Mouse (Mus musculus): Measurements from ENCODE around the gene Rasa2. TPM values are rescaled to one million over a fixed set of nuclear protein-coding genes. Genes with fewer than 3 reads are reported as not detected.

Gene Rasa2
- 33.5 TPM for polyA plus RNA-seq (2014; fragmentation: Illumina TruSeq; extraction: RNeasy Lipid Tissue Mini Kit (QIAGEN cat#74804); ENCODE audit: low read depth, low replicate concordance)

GRCm38 (mm10) chr9:96631389-96632072 is at the start of gene Rasa2:
TSS of gene Rasa2 (minus strand) at chr9:96631617.

GRCm38 (mm10) chr9:96524972-96525506 is 106.4 kb downstream of the Rasa2 start, which contains the start of gene Gm28729:
TSS of gene Gm28729 (minus strand) at chr9:96525264.

Other genes with a start within 250 kb of the Rasa2 start
- gene Rnf7, start 152.9 kb downstream of the Rasa2 start, polyA plus RNA-seq (2014; fragmentation: Illumina TruSeq; extraction: RNeasy Lipid Tissue Mini Kit (QIAGEN cat#74804); ENCODE audit: low read depth, low replicate concordance) = 195 TPM
- gene Gm28729, start 106.4 kb downstream of the Rasa2 start, polyA plus RNA-seq (2014; fragmentation: Illumina TruSeq; extraction: RNeasy Lipid Tissue Mini Kit (QIAGEN cat#74804); ENCODE audit: low read depth, low replicate concordance) = not detected
- 27.4 TPM for gene Zbtb38, start 121.2 kb upstream of the Rasa2 start, polyA plus RNA-seq (2014; fragmentation: Illumina TruSeq; extraction: RNeasy Lipid Tissue Mini Kit (QIAGEN cat#74804); ENCODE audit: low read depth, low replicate concordance)